Mouse (Mus musculus): ENCODE measurements around the gene Crabp2.
A peak's percentile ranks its signal among the peaks of the same experiment; 100 is the strongest.

Crabp2 gene

GRCm38 (mm10) chr3:87958476-87958875 lies 10.0 kb downstream of the Crabp2 start:
- DNase-seq (ENCODE audit: low read depth, low spot score): no peak

- DNase-seq (ENCODE audit: low read depth, low spot score): no peak
Measured at GRCm38 (mm10) chr3:87958967-87959366, 10.5 kb downstream of the Crabp2 start.

- no peak for DNase-seq (ENCODE audit: low read depth, low spot score)
Measured at GRCm38 (mm10) chr3:87959371-87959770, 10.9 kb downstream of the Crabp2 start.

GRCm38 (mm10) chr3:87960191-87960585 lies 11.7 kb downstream of the Crabp2 start:
- no peak for DNase-seq (ENCODE audit: low read depth, low spot score)

- DNase-seq (ENCODE audit: low read depth, low spot score): peak; percentile 90
Measured at GRCm38 (mm10) chr3:87960586-87961191, 12.2 kb downstream of the Crabp2 start.

GRCm38 (mm10) chr3:87970184-87970938 lies 21.9 kb downstream of the Crabp2 start:
- DNase-seq (ENCODE audit: low read depth, low spot score): peak; percentile 61

GRCm38 (mm10) chr3:87970939-87971488 lies 22.5 kb downstream of the Crabp2 start, which contains the start of gene Nes:
Gene Nes (plus strand): TSS chr3:87971078.
- DNase-seq (ENCODE audit: low read depth, low spot score): no peak

- DNase-seq (ENCODE audit: low read depth, low spot score): no peak
Measured at GRCm38 (mm10) chr3:87971489-87972202, 23.2 kb downstream of the Crabp2 start.

- no peak for DNase-seq (ENCODE audit: low read depth, low spot score)
Measured at GRCm38 (mm10) chr3:87972203-87972664, 23.8 kb downstream of the Crabp2 start.

GRCm38 (mm10) chr3:87972776-87973175 lies 24.3 kb downstream of the Crabp2 start:
- no peak for DNase-seq (ENCODE audit: low read depth, low spot score)

GRCm38 (mm10) chr3:87973593-87974380 lies 25.3 kb downstream of the Crabp2 start:
- DNase-seq (ENCODE audit: low read depth, low spot score): no peak

GRCm38 (mm10) chr3:87974381-87974987 lies 26.0 kb downstream of the Crabp2 start:
- DNase-seq (ENCODE audit: low read depth, low spot score): no peak

GRCm38 (mm10) chr3:87979493-87979892 lies 31.0 kb downstream of the Crabp2 start:
- DNase-seq (ENCODE audit: low read depth, low spot score): no peak

- DNase-seq (ENCODE audit: low read depth, low spot score): no peak
Measured at GRCm38 (mm10) chr3:87980085-87980484, 31.6 kb downstream of the Crabp2 start.

- DNase-seq (ENCODE audit: low read depth, low spot score): no peak
Measured at GRCm38 (mm10) chr3:87980728-87981127, 32.3 kb downstream of the Crabp2 start.

GRCm38 (mm10) chr3:87981214-87981760 lies 32.8 kb downstream of the Crabp2 start:
- no peak for DNase-seq (ENCODE audit: low read depth, low spot score)

GRCm38 (mm10) chr3:87981894-87982835 lies 33.7 kb downstream of the Crabp2 start:
- DNase-seq (ENCODE audit: low read depth, low spot score): no peak

- no peak for DNase-seq (ENCODE audit: low read depth, low spot score)
Measured at GRCm38 (mm10) chr3:87982836-87983601, 34.6 kb downstream of the Crabp2 start.

GRCm38 (mm10) chr3:87983627-87984026 lies 35.2 kb downstream of the Crabp2 start:
- DNase-seq (ENCODE audit: low read depth, low spot score): no peak

Measured in brain, adult 2 months (tissue).